Mouse (Mus musculus) megakaryocyte, embryonic 14.5 days (primary cell): Measurements from ENCODE around the gene Papola. TPM values are rescaled to one million over a fixed set of nuclear protein-coding genes. Genes with fewer than 3 reads are reported as not detected.

ENCODE experiments used
- H3K27me3 ChIP-seq: replicated peaks from 2 replicates; pipeline ENCODE3; 2012; ENCODE audit warnings: inconsistent platforms
- H3K36me3 ChIP-seq: replicated peaks from 2 replicates; pipeline ENCODE3; 2012; ENCODE audit warnings: low read length, inconsistent platforms, mixed read lengths
- H3K4me1 ChIP-seq: 2 replicates; pipeline ENCODE4 v1.6.1; 2012; ENCODE audit warnings: inconsistent platforms
- H3K4me3 ChIP-seq: replicated peaks from 2 replicates; pipeline ENCODE3; 2012; ENCODE audit warnings: moderate library complexity, mild to moderate bottlenecking, inconsistent platforms
- H3K9me3 ChIP-seq: 2 replicates; pipeline ENCODE4 v1.6.1; 2012; ENCODE audit warnings: inconsistent platforms
- FLI1 ChIP-seq: IDR thresholded peaks from 2 replicates; pipeline ENCODE4 v1.6.1; 2012; ENCODE audit warnings: low read length, inconsistent platforms, mixed read lengths
- GATA1 ChIP-seq: IDR thresholded peaks from 3 replicates; pipeline ENCODE4 v1.6.1; 2012; ENCODE audit warnings: mixed read lengths, low read length, inconsistent platforms, borderline replicate concordance
- polyA plus RNA-seq: library from polyadenylated mRNA; stranded (reverse); fragments of >175 nt; gene quantifications from 2 replicates; pipeline ENCODE4 v1.2.3, GENCODE M21; 2012; ENCODE audit warnings: low replicate concordance; ENCODE audit not compliant: insufficient read depth

The Papola gene
- polyA plus RNA-seq, 1 experiment: 73.1 TPM

DNA sequence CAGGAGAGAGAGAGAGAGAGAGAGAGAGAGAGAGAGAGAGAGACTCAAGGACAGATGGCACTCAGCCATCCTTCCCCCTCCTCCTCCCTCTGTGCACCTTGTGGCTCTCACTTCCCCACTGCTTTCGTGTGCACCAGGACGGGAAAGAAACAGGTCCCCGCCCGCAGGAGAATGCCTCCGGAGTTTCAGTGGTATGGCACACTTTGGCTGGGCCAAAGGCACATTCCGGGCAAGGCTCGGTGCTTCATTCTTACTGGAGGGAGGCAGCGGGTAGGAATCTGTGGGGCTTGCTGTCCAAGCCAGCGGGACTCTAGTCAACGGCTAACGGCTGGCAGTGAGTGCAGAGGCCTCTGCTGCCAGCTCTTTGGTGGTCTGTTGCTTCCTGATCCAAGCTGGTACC, 92.0 kb downstream of the Papola start:
- TF ChIP-seq GATA1 (no peak), FLI1 (no peak)
- H3K9me3 ChIP-seq: peaks cover 33% of the 10 kb centered on the region
- H3K4me3 ChIP-seq: no peak overlapping the region
- H3K36me3 ChIP-seq: no peaks in the 10 kb centered on the region
- H3K4me1 ChIP-seq: 0 out of 2 replicates have a peak, but pooled peaks cover 5% of the 10 kb centered on the region
- H3K27me3 ChIP-seq: peaks cover 30% of the 10 kb centered on the region

DNA sequence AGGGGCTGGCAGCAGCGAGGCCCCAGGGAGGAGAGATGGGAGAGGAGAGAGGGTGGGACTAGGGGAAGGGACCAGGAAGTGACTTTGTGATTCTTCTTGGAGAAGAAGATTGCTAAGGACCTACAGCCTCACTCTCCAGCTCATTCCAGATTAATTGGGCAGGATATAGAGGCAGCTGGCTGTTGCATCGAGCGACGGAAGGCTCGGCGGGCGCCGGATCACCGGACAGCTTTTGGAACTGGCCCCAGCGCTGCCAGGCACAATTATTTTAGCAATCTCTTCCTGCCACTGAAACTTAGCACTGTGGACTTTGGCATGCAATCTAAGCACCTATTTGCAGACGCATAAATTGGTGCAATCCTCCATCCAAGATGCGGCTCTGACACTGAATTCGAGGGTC, 92.4 kb downstream of the Papola start:
- Histone ChIP-seq H3K27me3 (peaks cover 28% of the 10 kb centered on the region), H3K4me3 (no peak overlapping the region), H3K36me3 (no peaks in the 10 kb centered on the region), H3K9me3 (peaks cover 33% of the 10 kb centered on the region), H3K4me1 (0 out of 2 replicates have a peak, but pooled peaks cover 5% of the 10 kb centered on the region)
- TF ChIP-seq FLI1: no peak
- no peak for TF ChIP-seq GATA1

DNA sequence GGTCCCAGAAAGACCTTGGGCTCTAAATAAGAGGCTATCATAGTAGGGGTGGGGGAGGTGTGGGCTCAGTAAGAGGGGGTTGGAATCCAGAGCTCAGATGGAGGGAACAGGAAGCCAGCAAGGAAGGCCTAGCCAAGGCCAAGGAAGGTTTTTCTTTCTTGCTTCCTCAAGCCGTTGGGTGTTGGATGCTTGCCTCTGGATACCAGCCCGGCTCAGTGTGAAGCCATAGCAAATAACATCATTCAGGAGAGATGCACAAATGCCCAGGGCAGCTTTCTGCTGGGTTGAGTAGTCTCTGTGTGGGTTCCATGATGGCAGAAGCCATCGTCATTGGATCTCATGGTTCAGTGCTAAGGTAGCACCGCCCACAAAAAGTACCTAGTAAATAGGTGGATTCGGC, 94.3 kb downstream of the Papola start:
- Histone ChIP-seq H3K4me1 (0 out of 2 replicates have a peak, but pooled peaks cover 5% of the 10 kb centered on the region), H3K36me3 (no peaks in the 10 kb centered on the region), H3K4me3 (no peak overlapping the region), H3K9me3 (peaks cover 30% of the 10 kb centered on the region), H3K27me3 (peaks cover 26% of the 10 kb centered on the region)
- TF ChIP-seq GATA1 (no peak), FLI1 (no peak)

DNA sequence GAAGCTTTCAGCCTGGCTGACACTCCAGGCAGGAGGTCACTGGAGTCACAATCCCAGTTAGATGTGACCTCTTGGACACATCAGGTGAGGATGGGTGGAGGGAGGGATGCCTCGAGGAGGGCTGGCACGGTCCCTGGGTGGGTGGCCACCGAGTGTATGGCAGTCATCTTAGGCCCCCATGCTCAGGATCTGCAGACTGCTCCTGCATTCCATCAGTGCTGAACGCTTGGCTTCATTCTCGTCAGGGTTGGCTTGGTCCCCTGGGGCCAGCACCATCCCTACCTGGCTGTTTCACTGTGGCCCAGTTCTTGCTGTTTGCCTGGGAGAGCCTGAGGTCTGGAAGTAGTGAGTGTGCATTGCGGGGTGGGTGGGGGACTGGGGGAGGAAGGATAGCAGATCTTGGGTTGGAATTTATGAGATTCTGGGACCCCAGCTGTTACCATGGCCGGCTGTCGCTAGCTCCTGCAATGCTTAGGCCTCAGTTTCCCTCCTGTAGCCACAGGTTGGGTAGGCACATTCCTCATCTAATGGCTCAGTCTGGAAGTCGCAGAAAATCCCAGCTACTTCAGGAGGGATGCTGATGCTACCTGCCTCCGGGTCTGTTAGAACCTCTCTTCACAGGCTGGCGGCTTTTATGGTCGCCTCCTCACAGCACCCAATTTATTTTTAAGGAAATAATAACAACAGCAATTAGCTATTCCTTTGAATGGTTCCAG, 99.5 kb downstream of the Papola start:
- Histone ChIP-seq H3K4me3 (peak overlapping the region; percentile 2), H3K27me3 (peaks cover 14% of the 10 kb centered on the region), H3K36me3 (no peaks in the 10 kb centered on the region), H3K9me3 (peaks cover 29% of the 10 kb centered on the region), H3K4me1 (no peaks in the 10 kb centered on the region)
- TF ChIP-seq FLI1: no peak
- no peak for TF ChIP-seq GATA1

DNA sequence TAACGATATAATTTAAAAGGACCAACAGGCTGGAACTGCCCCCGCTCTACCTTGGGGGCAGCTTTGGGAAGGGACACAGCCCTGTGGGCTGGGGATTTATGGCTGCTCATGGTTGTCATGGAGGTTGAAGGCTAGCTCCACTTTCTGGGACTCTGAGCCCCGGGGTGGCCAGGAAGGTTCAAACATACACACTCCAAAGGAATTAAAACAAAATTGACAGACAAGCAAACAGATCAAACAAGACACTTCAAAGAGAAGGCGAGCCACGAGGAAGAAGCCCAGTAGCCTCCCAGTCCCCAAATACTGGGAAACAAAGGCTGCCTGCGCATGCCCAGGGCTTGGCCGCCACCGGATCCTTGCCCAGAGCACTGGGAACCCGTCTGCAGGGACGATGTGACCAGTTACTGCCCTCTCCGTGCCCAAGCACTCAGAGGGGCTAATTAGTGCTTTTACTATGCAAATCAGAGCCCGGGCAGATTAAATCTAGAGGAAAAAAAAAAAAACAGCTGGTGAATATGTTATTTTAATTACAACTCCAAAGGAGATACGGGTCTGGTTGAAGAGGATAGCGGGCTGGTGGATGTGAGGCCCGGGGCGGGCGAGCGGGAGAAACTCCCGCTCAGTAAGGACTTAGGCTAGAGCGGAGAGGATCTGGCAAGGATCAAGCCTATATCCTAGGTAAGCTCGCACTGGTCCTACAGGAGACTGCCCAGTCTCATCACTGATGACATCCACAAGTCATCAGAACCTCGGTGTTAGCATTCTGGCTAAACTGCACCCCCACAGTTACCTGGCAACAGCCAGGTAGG, 100.2 kb downstream of the Papola start:
- Histone ChIP-seq H3K9me3 (peaks cover 30% of the 10 kb centered on the region), H3K4me1 (no peaks in the 10 kb centered on the region), H3K36me3 (no peaks in the 10 kb centered on the region), H3K4me3 (no peak overlapping the region), H3K27me3 (peaks cover 13% of the 10 kb centered on the region)
- TF ChIP-seq GATA1 (no peak), FLI1 (no peak)

Other genes starting within 250 kb of the Papola start
- gene Bdkrb2, start 221.5 kb upstream of the Papola start, polyA plus RNA-seq: not detected in 2 replicates
- gene Bdkrb1, start 181.6 kb upstream of the Papola start, polyA plus RNA-seq: not detected in 2 replicates
- gene Gskip, start 99.9 kb upstream of the Papola start, polyA plus RNA-seq: 4.2 TPM in 1 of 2 replicates, not detected in the other
- gene Atg2b, start 99.5 kb upstream of the Papola start, polyA plus RNA-seq: 3.5 and 4.4 TPM in 2 replicates
- gene Ak7, start 78.7 kb upstream of the Papola start, polyA plus RNA-seq: not detected in 2 replicates
- gene Vrk1, start 225.5 kb downstream of the Papola start, polyA plus RNA-seq: 1.4 and 16.6 TPM in 2 replicates